Mouse (Mus musculus) heart, embryonic 10.5 days (tissue): ENCODE measurements around the gene Hist1h2bj. TPM values are rescaled to one million over a fixed set of nuclear protein-coding genes. Genes with fewer than 3 reads are reported as not detected.
"Not testable (repeated sequence)": the region's sequence is repeated elsewhere in the genome, so short reads cannot be mapped to it uniquely, and the experiment has no call there.

Source experiments
- DNase-seq: peaks from one replicate; pipeline ENCODE4 v3.0.0-alpha.2; 2017; ENCODE audit warnings: low spot score
- H3K27ac ChIP-seq: fragments of 300-500 bp; sonication (generic); 2 replicates; pipeline ENCODE4 v1.5.1; 2016; ENCODE audit warnings: mild to moderate bottlenecking
- H3K27me3 ChIP-seq: fragments of 300-500 bp; sonication (generic); 2 replicates; pipeline ENCODE4 v1.6.1; 2016; ENCODE audit warnings: mild to moderate bottlenecking; ENCODE audit not compliant: poor library complexity, insufficient read depth, severe bottlenecking
- H3K36me3 ChIP-seq: fragments of 300-500 bp; sonication (generic); 2 replicates; pipeline ENCODE4 v1.6.1; 2016; ENCODE audit warnings: mild to moderate bottlenecking, moderate library complexity
- H3K4me1 ChIP-seq: fragments of 300-500 bp; sonication (generic); 2 replicates; pipeline ENCODE4 v1.6.1; 2016; ENCODE audit warnings: mild to moderate bottlenecking
- H3K4me3 ChIP-seq: fragments of 300-500 bp; sonication (generic); 2 replicates; pipeline ENCODE4 v1.5.1; 2016; ENCODE audit warnings: mild to moderate bottlenecking, moderate library complexity
- H3K9me3 ChIP-seq: fragments of 300-500 bp; sonication (generic); 2 replicates; pipeline ENCODE4 v1.6.1; 2016; ENCODE audit warnings: mild to moderate bottlenecking, moderate library complexity
- whole genome bisulfite sequencing: fragments of 180-500 bp; shearing (Covaris S2); methylation state at CpG from one replicate; pipeline ENCODE4 v1.1.7; 2016; 5-methylcytosine and 5-hydroxymethylcytosine counted together
- polyA plus RNA-seq: library from polyadenylated mRNA; unstranded; fragments of >200 nt; fragmentation: Nextera tagmentation; extraction: Ambion mirVana; gene quantifications from 2 replicates; pipeline ENCODE4 v1.2.1, GENCODE M21; 2016

The Hist1h2bj gene
- polyA plus RNA-seq, 1 experiment from 2014 or later = 12.9 TPM

DNA sequence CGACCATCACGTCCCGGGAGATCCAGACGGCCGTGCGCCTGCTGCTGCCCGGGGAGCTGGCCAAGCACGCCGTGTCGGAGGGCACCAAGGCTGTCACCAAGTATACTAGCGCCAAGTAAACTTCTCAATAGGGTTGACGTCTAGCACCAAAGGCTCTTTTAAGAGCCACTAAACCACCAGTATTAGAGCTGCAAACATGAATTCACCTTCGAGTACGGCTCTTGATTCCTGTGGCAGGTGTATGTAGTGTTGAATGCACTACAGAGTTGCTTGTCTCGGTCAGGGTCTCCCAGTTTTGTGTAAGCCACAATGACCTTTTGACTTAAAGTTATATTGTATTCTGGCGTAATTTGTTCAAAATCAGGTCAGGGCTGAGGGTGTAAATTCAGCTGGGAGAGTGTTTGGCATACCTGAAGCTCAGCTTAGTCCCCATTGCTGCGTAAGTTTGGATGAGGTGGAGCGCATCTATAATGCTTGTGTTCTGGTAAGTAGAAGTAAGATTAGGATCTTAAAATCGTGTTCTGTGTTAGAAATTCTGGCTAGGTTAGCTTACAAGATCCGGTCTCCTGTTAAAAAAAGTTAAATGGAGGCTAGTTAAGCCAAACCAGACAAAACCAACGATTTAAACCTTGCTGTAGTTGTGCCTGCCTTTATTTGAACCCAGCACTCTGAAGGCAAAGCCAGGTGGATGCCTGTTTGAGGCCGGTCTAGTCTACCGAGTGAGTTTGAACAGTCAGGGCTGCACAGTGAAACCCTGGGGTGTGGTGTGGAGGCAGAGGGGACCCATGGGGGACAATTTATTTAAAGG lies 6.7 kb upstream of the Hist1h2bj start:
- peak; percentile 75 for DNase-seq
- WGBS = 3% methylated on average over 23 of the region's 23 CpGs

DNA sequence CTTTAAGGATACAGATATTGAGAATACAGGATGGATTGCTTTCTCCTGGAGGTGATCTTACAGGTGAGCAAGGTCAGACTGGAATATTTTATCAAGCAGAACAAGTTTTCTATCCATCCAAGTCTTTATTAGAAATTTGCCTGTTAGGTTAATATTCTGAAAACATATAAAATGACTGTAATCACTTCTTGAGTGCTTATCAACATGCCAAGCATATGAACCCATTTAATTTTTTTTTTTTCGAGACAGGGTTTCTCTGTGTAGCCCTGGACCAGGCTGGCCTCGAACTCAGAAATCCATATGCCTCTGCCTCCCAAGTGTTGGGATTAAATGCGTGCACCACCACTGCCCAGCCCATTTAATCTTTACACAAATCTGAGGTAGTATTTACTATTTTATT lies 6.0 kb upstream of the Hist1h2bj start:
- 69% methylated on average over 3 of the region's 3 CpGs for WGBS
- H3K4me3 ChIP-seq = peak overlapping the region; percentile 51; the same call in 1 of the 2 replicates
- peak overlapping the region; percentile 87 for H3K27ac ChIP-seq
- H3K9me3 ChIP-seq = no peaks in the 10 kb centered on the region
- no peaks in the 10 kb centered on the region for H3K36me3 ChIP-seq
- no peak for DNase-seq
- H3K4me1 ChIP-seq = peaks cover 15% of the 10 kb centered on the region; the same call in 1 of the 2 replicates
- H3K27me3 ChIP-seq = no peaks in the 10 kb centered on the region

More for the DNA sequence above, 6.7 kb upstream of the Hist1h2bj start:
- no peaks in the 10 kb centered on the region for H3K36me3 ChIP-seq
- peak overlapping the region; percentile 87 for H3K27ac ChIP-seq
- H3K9me3 ChIP-seq = no peaks in the 10 kb centered on the region
- H3K27me3 ChIP-seq = no peaks in the 10 kb centered on the region
- peaks cover 15% of the 10 kb centered on the region; the same call in 1 of the 2 replicates for H3K4me1 ChIP-seq
- peak overlapping the region; percentile 51 for H3K4me3 ChIP-seq

- DNase-seq = no peak
- H3K9me3 ChIP-seq = no peaks in the 10 kb centered on the region
- H3K27me3 ChIP-seq = no peaks in the 10 kb centered on the region
- peaks cover 15% of the 10 kb centered on the region; the same call in 1 of the 2 replicates for H3K4me1 ChIP-seq
- H3K27ac ChIP-seq = 0 out of 2 replicates have a peak overlapping the region, but pooled peaks have one; percentile 87
- whole genome bisulfite sequencing = 78% methylated on average over 2 of the region's 2 CpGs
- H3K36me3 ChIP-seq = no peaks in the 10 kb centered on the region
- 0 out of 2 replicates have a peak overlapping the region, but pooled peaks have one; percentile 51 for H3K4me3 ChIP-seq
These were observed 5.6 kb upstream of the Hist1h2bj start for GRCm38 (mm10) chr13:22037415-22037814.

- H3K27me3 ChIP-seq = no peaks in the 10 kb centered on the region
- no peak for DNase-seq
- H3K36me3 ChIP-seq = no peaks in the 10 kb centered on the region
- H3K27ac ChIP-seq = no peak overlapping the region
- H3K4me3 ChIP-seq = no peak overlapping the region
- WGBS = 67% methylated on average over 5 of the region's 5 CpGs
- no peaks in the 10 kb centered on the region for H3K9me3 ChIP-seq
- H3K4me1 ChIP-seq = peaks cover 9% of the 10 kb centered on the region; the same call in 1 of the 2 replicates
These were observed 3.6 kb upstream of the Hist1h2bj start for GRCm38 (mm10) chr13:22039364-22039763.

DNA sequence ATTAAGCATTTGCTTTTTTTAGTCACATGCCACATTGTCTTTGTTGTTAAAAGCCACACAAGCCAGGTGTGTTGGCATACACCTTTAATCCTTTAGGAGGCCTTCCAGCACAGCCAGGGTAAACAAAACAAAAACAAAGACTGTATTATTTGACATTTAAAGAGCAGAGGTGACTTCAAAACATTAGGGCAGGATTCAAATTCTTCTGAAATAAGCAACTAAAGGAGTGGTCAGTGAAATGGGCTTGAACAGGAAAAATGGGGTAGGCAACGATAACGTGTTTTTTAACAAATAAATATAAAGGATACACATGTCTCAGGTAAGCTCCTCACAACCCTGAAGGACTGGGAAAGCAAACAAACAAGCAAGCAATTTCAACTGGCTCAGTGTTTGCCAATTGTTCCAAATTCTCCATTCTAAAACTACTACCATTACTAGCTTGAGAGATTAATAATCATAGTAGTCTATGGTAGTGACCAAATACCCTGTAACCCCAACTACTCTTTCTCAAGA lies 3.0 kb upstream of the Hist1h2bj start:
- H3K27me3 ChIP-seq = no peaks in the 10 kb centered on the region
- peaks cover 12% of the 10 kb centered on the region; the same call in 1 of the 2 replicates for H3K4me1 ChIP-seq
- H3K27ac ChIP-seq = peak overlapping the region; percentile 87; the same call in 1 of the 2 replicates
- DNase-seq = no peak
- WGBS = 22% methylated on average over 2 of the region's 2 CpGs
- no peaks in the 10 kb centered on the region for H3K9me3 ChIP-seq
- H3K4me3 ChIP-seq = peak overlapping the region; percentile 53
- H3K36me3 ChIP-seq = no peaks in the 10 kb centered on the region

- under 1% methylated on average over 24 of the region's 24 CpGs for WGBS
- H3K36me3 ChIP-seq = no peaks in the 10 kb centered on the region
- no peaks in the 10 kb centered on the region for H3K9me3 ChIP-seq
- DNase-seq = peak; percentile 86
- peak overlapping the region; percentile 87 for H3K27ac ChIP-seq
- H3K27me3 ChIP-seq = no peaks in the 10 kb centered on the region
- peaks cover 12% of the 10 kb centered on the region; the same call in 1 of the 2 replicates for H3K4me1 ChIP-seq
- H3K4me3 ChIP-seq = peak overlapping the region; percentile 53
These were observed 2.4 kb upstream of the Hist1h2bj start for GRCm38 (mm10) chr13:22040464-22041141.

DNA sequence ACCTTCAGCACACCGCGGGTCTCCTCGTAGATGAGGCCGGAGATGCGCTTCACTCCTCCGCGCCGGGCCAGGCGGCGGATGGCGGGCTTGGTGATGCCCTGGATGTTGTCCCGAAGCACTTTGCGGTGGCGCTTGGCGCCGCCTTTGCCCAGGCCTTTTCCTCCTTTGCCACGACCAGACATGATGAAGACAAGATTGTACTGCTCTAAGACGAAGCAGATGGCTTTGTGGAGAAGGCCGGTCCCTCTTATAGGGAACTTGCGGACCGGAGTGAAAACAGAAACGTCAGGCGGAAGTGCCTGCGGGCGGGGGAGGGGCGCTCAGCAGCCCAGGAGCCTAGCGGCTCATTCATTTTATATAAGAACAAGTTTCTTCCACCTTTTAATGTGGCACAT lies 1.9 kb upstream of the Hist1h2bj start, which contains the start of gene Hist1h4i:
Gene Hist1h4i (minus strand): TSS at position 221 of the 395 bp plus-strand sequence.
- not testable (repeated sequence) for H3K9me3 ChIP-seq, H3K36me3 ChIP-seq, H3K27me3 ChIP-seq
- peak; percentile 97 for DNase-seq
- H3K4me1 ChIP-seq = peaks cover 12% of the 10 kb centered on the region; the same call in 1 of the 2 replicates
- H3K4me3 ChIP-seq = peak within 1 kb of the TSS; percentile 53
- under 1% methylated on average over 27 of the region's 27 CpGs for WGBS
- peak within 1 kb of the TSS; percentile 87 for H3K27ac ChIP-seq

- WGBS = 5% methylated on average over 13 of the region's 13 CpGs
These were observed 1.1 kb upstream of the Hist1h2bj start for GRCm38 (mm10) chr13:22041651-22042567.

GRCm38 (mm10) chr13:22043503-22044431 lies 753 bp downstream of the Hist1h2bj start:
- H3K36me3 ChIP-seq = no peaks in the 10 kb centered on the region

More at GRCm38 (mm10) chr13:22041651-22042567, 1.1 kb upstream of the Hist1h2bj start:
- peaks cover 6% of the 10 kb centered on the region; the same call in 1 of the 2 replicates for H3K4me1 ChIP-seq
- peak overlapping the region; percentile 53 for H3K4me3 ChIP-seq
- peak overlapping the region; percentile 87 for H3K27ac ChIP-seq
- H3K36me3 ChIP-seq = no peaks in the 10 kb centered on the region
- no peaks in the 10 kb centered on the region for H3K27me3 ChIP-seq
- DNase-seq = peak; percentile 73
- no peaks in the 10 kb centered on the region for H3K9me3 ChIP-seq

GRCm38 (mm10) chr13:22044432-22045155 lies 1.6 kb downstream of the Hist1h2bj start:
- Histone ChIP-seq H3K9me3 (no peaks in the 10 kb centered on the region), H3K36me3 (no peaks in the 10 kb centered on the region), H3K27ac (no peak overlapping the region), H3K4me3 (0 out of 2 replicates have a peak overlapping the region, but pooled peaks have one; percentile 53), H3K4me1 (peaks cover 6% of the 10 kb centered on the region; the same call in 1 of the 2 replicates), H3K27me3 (no peaks in the 10 kb centered on the region)
- DNase-seq = peak; percentile 61
- WGBS = 90% methylated on average over 6 of the region's 6 CpGs

More at GRCm38 (mm10) chr13:22043503-22044431, 753 bp downstream of the Hist1h2bj start:
- no peaks in the 10 kb centered on the region for H3K9me3 ChIP-seq
- no peaks in the 10 kb centered on the region for H3K27me3 ChIP-seq
- H3K27ac ChIP-seq = peak overlapping the region; percentile 67; the same call in 1 of the 2 replicates
- H3K4me1 ChIP-seq = peaks cover 6% of the 10 kb centered on the region; the same call in 1 of the 2 replicates
- peak overlapping the region; percentile 53 for H3K4me3 ChIP-seq
- 3% methylated on average over 10 of the region's 14 CpGs for WGBS
- DNase-seq = peak; percentile 73
